Mouse (Mus musculus): ENCODE results near the gene Klk13. TPM values are rescaled to one million over a fixed set of nuclear protein-coding genes. Genes with fewer than 3 reads are reported as not detected.

Klk13 gene
- total RNA-seq, 2 experiments from 2014 or later: not detected

GRCm38 (mm10) chr7:43769636-43770035, 57.3 kb downstream of the Klk13 start:
- DNase-seq: no peak
- intact Hi-C loops (cut with DNase I): no loop called here

- intact Hi-C loops (cut with DNase I): no loop called here
- no peak for DNase-seq
Observed at GRCm38 (mm10) chr7:43770701-43771100, 58.3 kb downstream of the Klk13 start.

GRCm38 (mm10) chr7:43771916-43772315, 59.5 kb downstream of the Klk13 start:
- no peak for DNase-seq
- intact Hi-C loops (cut with DNase I): no loop called here

GRCm38 (mm10) chr7:43772901-43773300, 60.5 kb downstream of the Klk13 start:
- intact Hi-C loops (cut with DNase I): no loop called here
- DNase-seq: no peak

GRCm38 (mm10) chr7:43774364-43774763, 62.0 kb downstream of the Klk13 start, which contains the start of gene Klk11:
TSS of gene Klk11 (plus strand) at chr7:43774604.
- DNase-seq: no peak
- intact Hi-C loops (cut with DNase I): no loop called here

- DNase-seq: no peak
- intact Hi-C loops (cut with DNase I): no loop called here
Observed at GRCm38 (mm10) chr7:43774802-43775201, 62.4 kb downstream of the Klk13 start.

GRCm38 (mm10) chr7:43775311-43776057, 63.1 kb downstream of the Klk13 start:
- DNase-seq: no peak
- intact Hi-C loops (cut with DNase I): no loop called here

GRCm38 (mm10) chr7:43776506-43776905, 64.1 kb downstream of the Klk13 start:
- no peak for DNase-seq
- intact Hi-C loops (cut with DNase I): no loop called here

Other genes with a start within 250 kb of the Klk13 start
- gene Vsig10l, start 249.4 kb upstream of the Klk13 start, total RNA-seq (2021): 1 to 10 TPM; 2.0 to 2.5 TPM
- under 1 TPM; 0.19 to 0.36 TPM for gene Iglon5, start 222.5 kb upstream of the Klk13 start, total RNA-seq (2021)
- not detected for gene 4931406B18Rik, start 206.6 kb upstream of the Klk13 start, total RNA-seq (2021)
- 1 to 10 TPM; 3.8 to 4.4 TPM for gene Cd33, start 168.1 kb upstream of the Klk13 start, total RNA-seq (2021)
- under 1 TPM; 0.87 to 0.94 TPM for gene Zfp658, start 150.3 kb upstream of the Klk13 start, total RNA-seq (2021)
- gene Zfp719, start 133.0 kb upstream of the Klk13 start, total RNA-seq (2021): 1 to 10 TPM; 4.8 to 5.9 TPM
- not detected for gene Zfp819, start 105.4 kb upstream of the Klk13 start, total RNA-seq (2021)
- not detected for gene Ceacam18, start 77.9 kb upstream of the Klk13 start, total RNA-seq (2021)
- 1 to 10 TPM in 1 of 2 experiments, under 1 TPM in 1; 0.94 to 1.3 TPM for gene Siglece, start 52.4 kb upstream of the Klk13 start, total RNA-seq (2021)
- 1 to 10 TPM; 3.4 to 3.5 TPM for gene Ctu1, start 40.6 kb upstream of the Klk13 start, total RNA-seq (2021)
- gene Klk14, start 22.1 kb upstream of the Klk13 start, total RNA-seq (2021): under 1 TPM; 0.22 to 0.31 TPM
- gene Klk12, start 56.3 kb downstream of the Klk13 start, total RNA-seq (2021): not detected
- gene Klk11, start 62.0 kb downstream of the Klk13 start, total RNA-seq (2021): under 1 TPM; 0.22 to 0.33 TPM
- gene Klk10, start 68.5 kb downstream of the Klk13 start, total RNA-seq (2021): under 1 TPM; 0.19 to 0.36 TPM
- gene Klk9, start 79.3 kb downstream of the Klk13 start, total RNA-seq (2021): not detected
- 10 to 100 TPM; 10.4 to 12.2 TPM for gene Klk8, start 85.0 kb downstream of the Klk13 start, total RNA-seq (2021)
- under 1 TPM in 1 of 2 experiments, not detected in 1; 0.19 TPM for gene Klk7, start 98.7 kb downstream of the Klk13 start, total RNA-seq (2021)
- gene Klk6, start 111.9 kb downstream of the Klk13 start, total RNA-seq (2021): not detected
- not detected for gene Klk5, start 129.4 kb downstream of the Klk13 start, total RNA-seq (2021)
- gene Klk4, start 168.6 kb downstream of the Klk13 start, total RNA-seq (2021): not detected
- gene Klk15, start 221.2 kb downstream of the Klk13 start, total RNA-seq (2021): not detected
- not detected for gene Klk1b8, start 238.1 kb downstream of the Klk13 start, total RNA-seq (2021)

Data from heart, postnatal 36 days (tissue).